Mouse (Mus musculus) cerebellum, adult 2 months (tissue): ENCODE data around the gene Ndufaf5.

Experiments used
- CTCF ChIP-seq: fragments of 200-500 bp; IDR thresholded peaks from 2 replicates; pipeline ENCODE4 v1.5.1; 2011; ENCODE audit warnings: low read depth, mild to moderate bottlenecking, control low read depth, low read length, moderate library complexity, borderline replicate concordance; ENCODE audit not compliant: insufficient read depth
- POLR2A ChIP-seq: fragments of 200-500 bp; IDR thresholded peaks from 2 replicates; pipeline ENCODE4 v1.6.1; 2011; ENCODE audit warnings: low read length, control low read depth, borderline replicate concordance; ENCODE audit not compliant: insufficient read depth

DNA sequence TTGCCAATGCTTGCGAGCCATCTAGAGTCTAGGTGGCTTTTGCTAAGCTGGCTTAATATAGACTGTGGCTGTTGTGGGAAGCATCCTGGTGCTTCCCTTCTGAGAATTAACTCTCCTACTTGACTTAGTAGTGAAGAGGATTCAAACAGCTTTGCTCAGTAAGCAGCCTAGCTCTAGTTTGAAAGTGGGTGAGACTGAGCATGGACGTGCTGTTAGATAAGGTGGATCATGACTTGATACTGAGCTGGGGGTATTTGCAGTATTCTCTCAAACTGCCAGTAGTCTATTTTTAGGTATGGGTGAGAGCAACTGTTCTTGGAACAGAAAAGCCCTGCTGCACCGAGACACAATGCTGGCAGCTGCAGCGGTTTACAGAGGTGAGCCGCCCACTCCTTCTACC, 32.1 kb downstream of the Ndufaf5 start:
- TF ChIP-seq POLR2A (no peak), CTCF (no peak)
